Mouse (Mus musculus): ENCODE data around the gene Lsm12. TPM values are rescaled to one million over a fixed set of nuclear protein-coding genes. Genes with fewer than 3 reads are reported as not detected.
A peak's percentile ranks its signal among the peaks of the same experiment; 100 is the strongest.

The Lsm12 gene
- polyA plus RNA-seq, 1 experiment from 2014 or later = 94.3 TPM

GRCm38 (mm10) chr11:102201408-102201821 is 16.3 kb upstream of the Lsm12 start:
- Histone ChIP-seq H3K4me2 (no peak overlapping the region), H3K9me3 (replicated peaks) (no peaks in the 10 kb centered on the region), H3K36me3 (peaks cover 99% of the 10 kb centered on the region), H3K27ac (ENCODE audit: poor library complexity, severe bottlenecking) (no peak overlapping the region), H3K9ac (no peak overlapping the region), H3K4me1 (replicated peaks) (peaks cover 27% of the 10 kb centered on the region), H3K4me3 (no peak overlapping the region), H3K27me3 (replicated peaks) (no peaks in the 10 kb centered on the region)
- no peak for ATAC-seq (ENCODE audit: insufficient number of reproducible peaks, low FRiP score)
- whole genome bisulfite sequencing = 83% methylated on average over 12 of the region's 12 CpGs

- Histone ChIP-seq H3K27ac (ENCODE audit: poor library complexity, severe bottlenecking) (no peak overlapping the region), H3K9me3 (replicated peaks) (no peaks in the 10 kb centered on the region)
These were observed 14.8 kb upstream of the Lsm12 start for GRCm38 (mm10) chr11:102199856-102200255.

GRCm38 (mm10) chr11:102198245-102198644 is 13.1 kb upstream of the Lsm12 start:
- H3K9me3 ChIP-seq (replicated peaks) = no peaks in the 10 kb centered on the region
- WGBS = 74% methylated on average over 6 of the region's 6 CpGs
- H3K4me3 ChIP-seq = no peak overlapping the region
- H3K27me3 ChIP-seq (replicated peaks) = no peaks in the 10 kb centered on the region
- H3K36me3 ChIP-seq = peaks cover 98% of the 10 kb centered on the region
- H3K9ac ChIP-seq = 0 out of 2 replicates have a peak overlapping the region, but pooled peaks have one; percentile 16
- no peak overlapping the region for H3K27ac ChIP-seq (ENCODE audit: poor library complexity, severe bottlenecking)
- ATAC-seq (ENCODE audit: insufficient number of reproducible peaks, low FRiP score) = no peak
- no peak overlapping the region for H3K4me2 ChIP-seq
- peaks cover 8% of the 10 kb centered on the region for H3K4me1 ChIP-seq (replicated peaks)

More at GRCm38 (mm10) chr11:102199856-102200255, 14.8 kb upstream of the Lsm12 start:
- Histone ChIP-seq H3K4me1 (replicated peaks) (peaks cover 22% of the 10 kb centered on the region), H3K9ac (no peak overlapping the region), H3K36me3 (peaks cover 99% of the 10 kb centered on the region), H3K27me3 (replicated peaks) (no peaks in the 10 kb centered on the region), H3K4me3 (no peak overlapping the region), H3K4me2 (no peak overlapping the region)
- 62% methylated on average over 9 of the region's 9 CpGs for WGBS
- ATAC-seq (ENCODE audit: insufficient number of reproducible peaks, low FRiP score) = no peak

DNA sequence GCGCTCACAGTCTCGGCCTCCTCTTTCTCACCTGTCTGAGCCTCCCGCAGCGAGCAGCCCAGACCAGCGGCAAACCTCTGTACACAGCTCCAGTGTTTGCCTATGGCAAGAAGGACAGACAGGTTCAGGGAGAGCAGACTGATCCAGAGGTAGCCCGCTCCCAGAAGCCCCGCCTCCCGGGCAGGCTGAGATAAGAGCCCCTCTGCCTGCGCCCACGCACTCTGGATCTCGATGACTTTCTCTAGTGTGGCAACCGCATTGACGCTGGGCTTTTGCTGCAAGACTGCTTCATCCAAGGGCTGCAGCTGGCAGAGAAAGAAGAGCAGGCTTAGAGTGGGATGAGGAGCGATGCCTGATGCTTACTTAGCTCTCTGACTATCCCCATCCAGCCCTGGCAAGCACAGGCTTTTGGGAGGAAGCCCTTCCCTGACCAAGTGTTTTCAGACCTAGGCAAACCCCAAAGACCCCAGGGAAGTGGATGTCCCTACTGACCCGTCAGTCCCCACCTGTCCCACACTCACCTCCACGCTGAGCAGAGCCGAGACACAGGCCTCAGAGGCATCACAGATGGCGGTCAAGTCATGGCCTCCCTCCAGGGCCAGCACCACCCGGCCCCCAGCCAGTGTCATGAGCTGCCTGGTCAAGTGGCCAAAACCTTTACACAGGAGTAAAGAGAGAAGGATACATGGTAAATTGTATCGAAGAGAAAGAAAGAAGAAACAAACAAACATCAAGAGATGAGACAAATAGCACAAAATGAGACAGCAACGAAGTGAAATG is 11.1 kb upstream of the Lsm12 start:
- Histone ChIP-seq H3K27ac (ENCODE audit: poor library complexity, severe bottlenecking) (no peak overlapping the region), H3K4me1 (replicated peaks) (peaks cover 10% of the 10 kb centered on the region), H3K27me3 (replicated peaks) (no peaks in the 10 kb centered on the region), H3K36me3 (peaks cover 89% of the 10 kb centered on the region), H3K4me3 (no peak overlapping the region), H3K9me3 (replicated peaks) (no peaks in the 10 kb centered on the region), H3K9ac (0 out of 2 replicates have a peak overlapping the region, but pooled peaks have one; percentile 3), H3K4me2 (no peak overlapping the region)
- WGBS = 63% methylated on average over 21 of the region's 21 CpGs
- no peak for ATAC-seq (ENCODE audit: insufficient number of reproducible peaks, low FRiP score)

DNA sequence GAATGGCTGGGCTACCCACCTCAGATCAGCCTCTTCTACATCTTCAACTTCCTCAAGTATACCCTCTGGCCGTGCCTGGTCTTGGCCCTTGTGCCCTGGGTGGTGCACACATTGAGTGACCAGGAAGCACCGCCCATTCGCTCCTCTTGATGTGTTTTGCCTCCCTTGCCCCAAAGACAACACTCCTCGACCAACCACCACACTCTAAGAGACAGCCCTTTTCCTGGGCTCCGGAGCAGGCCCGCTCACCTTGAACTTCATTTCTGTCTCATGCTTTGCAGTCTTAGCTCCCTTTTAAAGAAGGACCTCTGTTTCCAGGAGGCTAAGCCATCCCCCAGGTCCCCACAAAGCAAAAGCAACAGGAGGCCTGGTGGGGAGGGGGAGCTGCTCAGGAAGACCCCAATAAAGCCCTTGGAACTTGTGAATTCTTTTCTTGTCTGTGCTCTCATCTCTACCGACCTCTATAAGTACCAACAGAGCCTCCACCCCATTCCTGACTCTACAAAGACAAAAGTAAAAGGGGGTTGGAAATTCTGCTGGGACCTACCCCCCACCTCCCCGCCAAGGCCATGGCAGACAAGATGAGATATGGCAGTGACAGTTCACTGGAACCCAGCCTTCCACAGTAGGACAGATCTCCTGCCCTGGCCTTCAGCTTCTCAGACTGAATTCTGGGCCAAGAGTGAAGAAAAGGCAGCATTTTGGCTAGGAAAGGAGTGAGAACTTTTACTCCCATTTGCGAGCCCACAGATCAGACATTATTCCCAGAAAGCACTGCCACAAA is 8.8 kb upstream of the Lsm12 start:
- H3K4me1 ChIP-seq (replicated peaks) = peaks cover 26% of the 10 kb centered on the region
- no peaks in the 10 kb centered on the region for H3K27me3 ChIP-seq (replicated peaks)
- H3K36me3 ChIP-seq = peaks cover 65% of the 10 kb centered on the region
- no peak overlapping the region for H3K4me3 ChIP-seq
- 82% methylated on average over 9 of the region's 9 CpGs for WGBS
- no peak overlapping the region for H3K4me2 ChIP-seq
- H3K9me3 ChIP-seq (replicated peaks) = no peaks in the 10 kb centered on the region
- ATAC-seq (ENCODE audit: insufficient number of reproducible peaks, low FRiP score) = no peak
- no peak overlapping the region for H3K9ac ChIP-seq
- H3K27ac ChIP-seq (ENCODE audit: poor library complexity, severe bottlenecking) = no peak overlapping the region

DNA sequence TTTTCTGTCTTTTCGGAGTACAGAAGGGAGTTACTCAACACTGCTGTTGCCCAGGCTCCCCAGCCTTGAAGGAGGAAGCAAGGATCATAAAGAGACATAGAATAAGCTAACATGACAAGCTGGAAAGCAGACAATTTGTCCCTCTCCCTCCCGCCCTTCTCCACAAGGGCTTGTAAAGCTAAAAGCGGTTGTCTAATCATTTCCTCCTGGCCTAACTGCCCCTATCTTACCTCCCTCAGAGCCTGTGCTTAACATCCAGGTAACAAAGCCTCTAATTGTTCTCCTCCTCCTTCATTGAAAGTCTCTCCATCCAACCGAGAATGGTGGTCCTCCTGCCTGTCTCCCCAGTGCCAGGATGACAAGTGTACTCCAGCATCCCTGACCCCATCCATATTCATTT is 5.8 kb upstream of the Lsm12 start:
- no peak overlapping the region for H3K27ac ChIP-seq (ENCODE audit: poor library complexity, severe bottlenecking)
- H3K4me2 ChIP-seq = peak overlapping the region; percentile 93
- H3K9ac ChIP-seq = peak overlapping the region; percentile 52
- no peak for ATAC-seq (ENCODE audit: insufficient number of reproducible peaks, low FRiP score)
- H3K9me3 ChIP-seq (replicated peaks) = no peaks in the 10 kb centered on the region
- peaks cover 35% of the 10 kb centered on the region for H3K36me3 ChIP-seq
- H3K4me1 ChIP-seq (replicated peaks) = peaks cover 20% of the 10 kb centered on the region
- 55% methylated on average over 4 of the region's 4 CpGs for WGBS
- H3K4me3 ChIP-seq = peak overlapping the region; percentile 74
- H3K27me3 ChIP-seq (replicated peaks) = no peaks in the 10 kb centered on the region

- H3K4me2 ChIP-seq = peak within 1 kb of the TSS; percentile 93
- WGBS = 2% methylated on average over 50 of the region's 50 CpGs
- peaks cover 24% of the 10 kb centered on the region for H3K36me3 ChIP-seq
- peak within 1 kb of the TSS; percentile 79 for H3K9ac ChIP-seq
- ATAC-seq (ENCODE audit: insufficient number of reproducible peaks, low FRiP score) = peak; percentile 86
- H3K4me1 ChIP-seq (replicated peaks) = peaks cover 18% of the 10 kb centered on the region
- H3K27ac ChIP-seq (ENCODE audit: poor library complexity, severe bottlenecking) = peak within 1 kb of the TSS; percentile 71
- no peaks in the 10 kb centered on the region for H3K9me3 ChIP-seq (replicated peaks)
- peak within 1 kb of the TSS; percentile 74 for H3K4me3 ChIP-seq
- H3K27me3 ChIP-seq (replicated peaks) = no peaks in the 10 kb centered on the region
These were observed 4.7 kb upstream of the Lsm12 start, which contains the start of gene G6pc3 for GRCm38 (mm10) chr11:102189461-102190436. Gene G6pc3, plus strand, starts transcription at chr11:102189620.

GRCm38 (mm10) chr11:102188980-102189379 is 3.9 kb upstream of the Lsm12 start:
- peaks cover 17% of the 10 kb centered on the region for H3K36me3 ChIP-seq
- H3K9me3 ChIP-seq (replicated peaks) = no peaks in the 10 kb centered on the region
- peak overlapping the region; percentile 79; the same call in 1 of the 2 replicates for H3K9ac ChIP-seq
- peak overlapping the region; percentile 93 for H3K4me2 ChIP-seq
- H3K27ac ChIP-seq (ENCODE audit: poor library complexity, severe bottlenecking) = no peak overlapping the region
- ATAC-seq (ENCODE audit: insufficient number of reproducible peaks, low FRiP score) = no peak
- peaks cover 21% of the 10 kb centered on the region for H3K4me1 ChIP-seq (replicated peaks)
- H3K27me3 ChIP-seq (replicated peaks) = no peaks in the 10 kb centered on the region
- 66% methylated on average over 6 of the region's 6 CpGs for WGBS
- peak overlapping the region; percentile 74 for H3K4me3 ChIP-seq

DNA sequence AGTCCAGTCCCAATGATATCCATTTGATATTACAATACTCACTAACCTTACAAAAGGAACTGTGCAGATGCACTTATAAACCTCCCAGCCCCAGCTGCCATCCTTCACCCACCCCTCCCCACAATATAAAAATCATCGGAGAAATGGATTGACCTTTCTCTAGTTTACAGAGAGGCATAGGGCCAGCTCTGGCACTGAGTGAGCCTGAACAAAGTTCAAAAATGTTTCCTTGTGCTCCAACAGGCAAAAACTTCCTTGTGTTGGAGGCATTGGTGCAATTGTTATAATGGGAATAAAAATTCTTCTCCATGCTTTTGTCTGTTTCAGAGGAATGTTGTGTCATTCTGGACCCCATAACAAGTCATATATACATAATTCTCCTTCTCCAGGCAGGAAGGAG is 1.1 kb upstream of the Lsm12 start:
- peaks cover 15% of the 10 kb centered on the region for H3K36me3 ChIP-seq
- 72% methylated on average over 1 of the region's 1 CpGs for WGBS
- H3K4me2 ChIP-seq = no peak overlapping the region
- H3K4me3 ChIP-seq = no peak overlapping the region
- H3K9me3 ChIP-seq (replicated peaks) = no peaks in the 10 kb centered on the region
- H3K27ac ChIP-seq (ENCODE audit: poor library complexity, severe bottlenecking) = no peak overlapping the region
- H3K4me1 ChIP-seq (replicated peaks) = peaks cover 26% of the 10 kb centered on the region
- no peak for ATAC-seq (ENCODE audit: insufficient number of reproducible peaks, low FRiP score)
- H3K9ac ChIP-seq = no peak overlapping the region
- no peaks in the 10 kb centered on the region for H3K27me3 ChIP-seq (replicated peaks)

- Histone ChIP-seq H3K4me2 (no peak overlapping the region), H3K27ac (ENCODE audit: poor library complexity, severe bottlenecking) (no peak overlapping the region; the same call in 1 of the 2 replicates), H3K36me3 (peaks cover 20% of the 10 kb centered on the region), H3K9ac (no peak overlapping the region), H3K9me3 (replicated peaks) (no peaks in the 10 kb centered on the region), H3K27me3 (replicated peaks) (no peaks in the 10 kb centered on the region), H3K4me1 (replicated peaks) (peaks cover 20% of the 10 kb centered on the region), H3K4me3 (peak overlapping the region; percentile 99)
- no peak for ATAC-seq (ENCODE audit: insufficient number of reproducible peaks, low FRiP score)
- WGBS = 50% methylated on average over 3 of the region's 3 CpGs
These were observed 581 bp upstream of the Lsm12 start for GRCm38 (mm10) chr11:102185677-102186076.
